Mouse (Mus musculus) ES-E14 (cell line): ENCODE measurements at regions not wholly inside any gene's neighbourhood (a gene's known extent, or its start where the extent isn't known, plus 50 kb on each side); places are given as distances from the start of the nearest gene placed in this dataset.
A peak's percentile ranks its signal among the peaks of the same experiment; 100 is the strongest.

Experiments used
- DNase-seq: peaks from one replicate; pipeline ENCODE4 v3.0.0-alpha.2; 2013; ENCODE audit warnings: low read depth, low spot score
- H3K27ac ChIP-seq: 2 replicates; pipeline ENCODE4 v1.5.1; 2012; ENCODE audit warnings: low read depth, mild to moderate bottlenecking, low read length, moderate library complexity, mixed read lengths; ENCODE audit not compliant: poor library complexity, insufficient read depth, severe bottlenecking
- H3K36me3 ChIP-seq: 2 replicates; pipeline ENCODE4 v1.6.1; 2012; ENCODE audit warnings: mild to moderate bottlenecking, low read length, moderate library complexity, mixed read lengths; ENCODE audit not compliant: control insufficient read depth, poor library complexity, insufficient read depth, severe bottlenecking
- H3K4me1 ChIP-seq, 2 experiments: fragments of 150-350 bp in 1 of 2; sonication (generic) in 1 of 2; 2 replicates each; pipeline ENCODE4 v1.6.1; 2012; ENCODE audit warnings: low read length in 2 of 2, mild to moderate bottlenecking in 1 of 2, mixed read lengths in 1 of 2; ENCODE audit not compliant: control insufficient read depth in 2 of 2, insufficient read depth in 2 of 2, poor library complexity in 1 of 2
- H3K4me3 ChIP-seq, 2 experiments: fragments of 150-350 bp in 1 of 2; sonication (generic) in 1 of 2; 2 replicates each; pipeline ENCODE4 v1.5.1; 2012; ENCODE audit warnings: low read length in 2 of 2, low read depth in 1 of 2, mild to moderate bottlenecking in 1 of 2, mixed read lengths in 1 of 2; ENCODE audit not compliant: insufficient read depth in 1 of 2, poor library complexity in 1 of 2, severe bottlenecking in 1 of 2
- H3K9ac ChIP-seq: 2 replicates; pipeline ENCODE4 v1.6.1; 2012; ENCODE audit warnings: low read depth, mild to moderate bottlenecking, low read length, mixed read lengths; ENCODE audit not compliant: poor library complexity, insufficient read depth, severe bottlenecking
- H3K9me3 ChIP-seq: fragments of 150-350 bp; sonication (generic); 2 replicates; pipeline ENCODE4 v1.6.1; 2012; ENCODE audit warnings: low read depth, mild to moderate bottlenecking, low read length; ENCODE audit not compliant: control insufficient read depth, insufficient read depth
- CHD2 ChIP-seq: IDR thresholded peaks from 2 replicates; pipeline ENCODE4 v1.6.1; 2014; ENCODE audit warnings: mild to moderate bottlenecking, low read depth, low read length, inconsistent platforms
- HCFC1 ChIP-seq: IDR thresholded peaks from 2 replicates; pipeline ENCODE4 v1.6.1; 2012; ENCODE audit warnings: low read length, inconsistent platforms, borderline replicate concordance; ENCODE audit not compliant: insufficient read depth
- MAFK ChIP-seq: IDR thresholded peaks from 2 replicates; pipeline ENCODE4 v1.6.1; 2014; ENCODE audit warnings: mild to moderate bottlenecking, low read depth, low read length, inconsistent platforms; ENCODE audit not compliant: insufficient read depth
- ZC3H11A ChIP-seq: IDR thresholded peaks from 2 replicates; pipeline ENCODE4 v1.6.1; 2012; ENCODE audit warnings: low read depth, mild to moderate bottlenecking, inconsistent platforms, low read length, borderline replicate concordance
- ZNF384 ChIP-seq: IDR thresholded peaks from 2 replicates; pipeline ENCODE4 v1.6.1; 2012; ENCODE audit warnings: low read depth, low read length, inconsistent platforms
- in situ Hi-C, 2 experiments: fragments of 600-800 bp; cut with MboI; formaldehyde crosslinking; loops; one replicate each; pipeline ENCODE4 v1.15.1; 2025; ENCODE audit warnings: low sequenced_read_pairs in 2 of 2, inconsistent platforms in 1 of 2; ENCODE audit not compliant: unreplicated experiment in 2 of 2

DNA sequence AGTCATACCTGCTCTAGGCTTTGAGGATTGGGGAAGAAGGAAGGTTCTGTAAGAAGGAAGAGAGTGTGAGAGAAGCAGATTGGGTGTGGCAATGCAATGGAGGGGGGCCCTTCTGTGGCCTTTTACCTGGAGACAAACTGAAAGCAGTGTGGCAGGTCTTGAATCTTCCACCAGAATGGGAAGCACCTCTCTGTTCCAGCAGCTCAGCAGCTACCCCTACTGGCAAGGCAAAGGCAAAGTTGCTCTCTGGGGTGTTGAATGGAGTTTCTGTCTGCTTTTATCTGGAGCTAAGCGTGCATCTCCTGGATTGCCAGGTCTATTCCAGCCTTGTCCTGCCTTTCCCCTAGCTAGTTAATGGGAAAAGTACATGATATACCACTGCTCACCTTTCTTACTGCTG lies 236.3 kb upstream of the Far2 start:
- Histone ChIP-seq H3K9ac (no peak overlapping the region), H3K27ac (no peak overlapping the region), H3K4me3 (no peak overlapping the region), H3K9me3 (no peaks in the 10 kb centered on the region), H3K4me1 (no peaks in the 10 kb centered on the region), H3K36me3 (no peaks in the 10 kb centered on the region)
- TF ChIP-seq HCFC1 (no peak), MAFK (no peak), CHD2 (no peak), ZNF384 (no peak), ZC3H11A (no peak)
- in situ Hi-C loops: no loop called here
- peak; percentile 35 for DNase-seq

DNA sequence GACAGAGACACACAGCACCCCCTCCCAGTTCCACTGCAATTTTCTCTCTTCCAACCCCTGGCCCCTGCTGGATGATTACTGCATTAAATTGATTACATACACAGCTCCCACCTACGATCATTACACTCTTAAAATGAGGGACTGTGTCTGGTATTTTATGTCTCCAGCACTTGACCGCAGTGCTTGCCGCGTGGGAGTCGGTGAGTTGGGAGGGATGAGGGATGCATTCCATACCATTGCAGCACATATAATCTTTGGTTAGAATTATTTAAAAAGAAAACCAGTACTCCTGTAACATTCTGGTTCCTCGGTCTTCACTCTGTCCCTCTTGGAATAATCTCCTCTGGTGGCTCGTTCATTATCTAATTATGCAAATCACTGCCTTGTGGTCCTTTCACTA lies 230.2 kb upstream of the Far2 start:
- in situ Hi-C loops: no loop called here
- no peaks in the 10 kb centered on the region for H3K4me1 ChIP-seq
- DNase-seq: no peak

GRCm38 (mm10) chr6:147817262-147817661 lies 229.8 kb upstream of the Far2 start:
- in situ Hi-C loops: no loop called here
- H3K4me3 ChIP-seq: no peak overlapping the region
- no peaks in the 10 kb centered on the region for H3K4me1 ChIP-seq
- TF ChIP-seq MAFK: no peak
- TF ChIP-seq ZC3H11A: no peak
- no peak for TF ChIP-seq HCFC1
- TF ChIP-seq CHD2: no peak
- no peak for TF ChIP-seq ZNF384
- H3K9ac ChIP-seq: no peak overlapping the region
- no peaks in the 10 kb centered on the region for H3K36me3 ChIP-seq
- no peak overlapping the region for H3K27ac ChIP-seq
- H3K9me3 ChIP-seq: no peaks in the 10 kb centered on the region
- no peak for DNase-seq

More for the DNA sequence above, 230.2 kb upstream of the Far2 start:
- Histone ChIP-seq H3K4me3 (no peak overlapping the region), H3K9ac (no peak overlapping the region), H3K36me3 (no peaks in the 10 kb centered on the region), H3K27ac (no peak overlapping the region), H3K9me3 (no peaks in the 10 kb centered on the region)
- TF ChIP-seq MAFK (no peak), ZC3H11A (no peak), CHD2 (no peak), ZNF384 (no peak), HCFC1 (no peak)

- no peak overlapping the region for H3K9ac ChIP-seq
- TF ChIP-seq ZNF384: no peak
- H3K36me3 ChIP-seq: no peaks in the 10 kb centered on the region
- no peak overlapping the region for H3K27ac ChIP-seq
- no peak for DNase-seq
- H3K4me1 ChIP-seq: no peaks in the 10 kb centered on the region
- H3K9me3 ChIP-seq: no peaks in the 10 kb centered on the region
- in situ Hi-C loops: no loop called here
- no peak overlapping the region for H3K4me3 ChIP-seq
Measured at GRCm38 (mm10) chr6:147822215-147822614, 224.8 kb upstream of the Far2 start.

GRCm38 (mm10) chr6:147832521-147832920 lies 214.5 kb upstream of the Far2 start:
- no peak overlapping the region for H3K4me3 ChIP-seq
- H3K9ac ChIP-seq: no peak overlapping the region
- no peaks in the 10 kb centered on the region for H3K36me3 ChIP-seq
- in situ Hi-C loops: no loop called here
- no peaks in the 10 kb centered on the region for H3K4me1 ChIP-seq
- no peak overlapping the region for H3K27ac ChIP-seq
- TF ChIP-seq HCFC1 (no peak), ZNF384 (no peak), ZC3H11A (no peak), MAFK (no peak), CHD2 (no peak)
- no peaks in the 10 kb centered on the region for H3K9me3 ChIP-seq
- no peak for DNase-seq
